Mouse (Mus musculus) cortical plate, adult 2 months (tissue): Measurements from ENCODE around the gene Neurod6. TPM values are rescaled to one million over a fixed set of nuclear protein-coding genes. Genes with fewer than 3 reads are reported as not detected.
A peak's percentile ranks its signal among the peaks of the same experiment; 100 is the strongest.

ENCODE experiments used
- H3K27ac ChIP-seq: fragments of 200-500 bp; 2 replicates; pipeline ENCODE4 v1.5.1; 2012; ENCODE audit warnings: low read length, control low read depth, inconsistent platforms; ENCODE audit not compliant: insufficient read depth
- H3K4me1 ChIP-seq: fragments of 200-500 bp; 2 replicates; pipeline ENCODE4 v1.6.1; 2011; ENCODE audit warnings: low read length; ENCODE audit not compliant: control insufficient read depth, insufficient read depth
- H3K4me3 ChIP-seq: fragments of 200-500 bp; 2 replicates; pipeline ENCODE4 v1.5.1; 2011; ENCODE audit warnings: mild to moderate bottlenecking, low read length, control low read depth; ENCODE audit not compliant: insufficient read depth
- CTCF ChIP-seq: fragments of 200-500 bp; IDR thresholded peaks from 2 replicates; pipeline ENCODE4 v1.5.1; 2011; ENCODE audit warnings: mild to moderate bottlenecking, control low read depth, low read length; ENCODE audit not compliant: insufficient read depth; ENCODE audit errors: extremely low read depth
- POLR2A ChIP-seq: fragments of 200-500 bp; IDR thresholded peaks from 2 replicates; pipeline ENCODE4 v1.6.1; 2011; ENCODE audit warnings: mild to moderate bottlenecking, low read length, control low read depth; ENCODE audit not compliant: insufficient read depth; ENCODE audit errors: extremely low read depth
- polyA plus RNA-seq: library from polyadenylated mRNA; depleted of rRNA; stranded (reverse); fragments of >200 nt; gene quantifications from 2 replicates; pipeline ENCODE4 v1.2.3, GENCODE M21; 2012

Gene Neurod6
- polyA plus RNA-seq, 1 experiment: 57.1 TPM

GRCm38 (mm10) chr6:55678571-55679185 is 2.4 kb downstream of the Neurod6 start:
- H3K4me3 ChIP-seq: peak overlapping the region; percentile 55

GRCm38 (mm10) chr6:55677326-55677725 is 3.7 kb downstream of the Neurod6 start:
- peak overlapping the region; percentile 21 for H3K4me3 ChIP-seq
- peak overlapping the region; percentile 7 for H3K27ac ChIP-seq
- TF ChIP-seq CTCF (no peak), POLR2A (no peak)
- H3K4me1 ChIP-seq: no peaks in the 10 kb centered on the region

More at GRCm38 (mm10) chr6:55678571-55679185, 2.4 kb downstream of the Neurod6 start:
- Histone ChIP-seq H3K4me1 (no peaks in the 10 kb centered on the region), H3K27ac (peak overlapping the region; percentile 54)
- TF ChIP-seq POLR2A (no peak), CTCF (no peak)

GRCm38 (mm10) chr6:55676663-55677311 is 4.3 kb downstream of the Neurod6 start:
- Histone ChIP-seq H3K4me3 (peak overlapping the region; percentile 21), H3K4me1 (no peaks in the 10 kb centered on the region), H3K27ac (peak overlapping the region; percentile 34)
- TF ChIP-seq POLR2A (0 out of 2 replicates have a peak, but pooled peaks have one; percentile 48), CTCF (0 out of 2 replicates have a peak, but pooled peaks have one; percentile 4)

GRCm38 (mm10) chr6:55676141-55676662 is 4.9 kb downstream of the Neurod6 start:
- TF ChIP-seq POLR2A (no peak), CTCF (no peak)
- H3K27ac ChIP-seq: 0 out of 2 replicates have a peak overlapping the region, but pooled peaks have one; percentile 34
- H3K4me1 ChIP-seq: no peaks in the 10 kb centered on the region
- no peak overlapping the region for H3K4me3 ChIP-seq

- no peak for TF ChIP-seq CTCF
- TF ChIP-seq POLR2A: no peak
- Histone ChIP-seq H3K4me1 (no peaks in the 10 kb centered on the region), H3K27ac (no peak overlapping the region), H3K4me3 (no peak overlapping the region)
Observed at GRCm38 (mm10) chr6:55667801-55668200, 13.3 kb downstream of the Neurod6 start.

- Histone ChIP-seq H3K27ac (no peak overlapping the region), H3K4me1 (no peaks in the 10 kb centered on the region), H3K4me3 (no peak overlapping the region)
- TF ChIP-seq POLR2A (no peak), CTCF (no peak)
Observed at GRCm38 (mm10) chr6:55661126-55661915, 19.7 kb downstream of the Neurod6 start.

GRCm38 (mm10) chr6:55649996-55650395 is 31.1 kb downstream of the Neurod6 start:
- Histone ChIP-seq H3K4me1 (no peaks in the 10 kb centered on the region), H3K27ac (no peak overlapping the region), H3K4me3 (no peak overlapping the region)
- TF ChIP-seq CTCF (no peak), POLR2A (no peak)

- no peaks in the 10 kb centered on the region for H3K4me1 ChIP-seq
- TF ChIP-seq POLR2A: no peak
- no peak for TF ChIP-seq CTCF
- no peak overlapping the region for H3K4me3 ChIP-seq
- no peak overlapping the region for H3K27ac ChIP-seq
Observed at GRCm38 (mm10) chr6:55649581-55649980, 31.5 kb downstream of the Neurod6 start.

GRCm38 (mm10) chr6:55648886-55649285 is 32.2 kb downstream of the Neurod6 start:
- no peak overlapping the region for H3K4me3 ChIP-seq
- H3K27ac ChIP-seq: no peak overlapping the region
- no peak for TF ChIP-seq CTCF
- TF ChIP-seq POLR2A: no peak
- H3K4me1 ChIP-seq: no peaks in the 10 kb centered on the region

- TF ChIP-seq POLR2A: no peak
- TF ChIP-seq CTCF: no peak
- H3K4me1 ChIP-seq: no peaks in the 10 kb centered on the region
- no peak overlapping the region for H3K4me3 ChIP-seq
- H3K27ac ChIP-seq: no peak overlapping the region
Observed at GRCm38 (mm10) chr6:55647771-55648280, 33.2 kb downstream of the Neurod6 start.
